Mouse (Mus musculus): ENCODE data around the gene Ccdc51.
A peak's percentile ranks its signal among the peaks of the same experiment; 100 is the strongest.

The Ccdc51 gene

DNA sequence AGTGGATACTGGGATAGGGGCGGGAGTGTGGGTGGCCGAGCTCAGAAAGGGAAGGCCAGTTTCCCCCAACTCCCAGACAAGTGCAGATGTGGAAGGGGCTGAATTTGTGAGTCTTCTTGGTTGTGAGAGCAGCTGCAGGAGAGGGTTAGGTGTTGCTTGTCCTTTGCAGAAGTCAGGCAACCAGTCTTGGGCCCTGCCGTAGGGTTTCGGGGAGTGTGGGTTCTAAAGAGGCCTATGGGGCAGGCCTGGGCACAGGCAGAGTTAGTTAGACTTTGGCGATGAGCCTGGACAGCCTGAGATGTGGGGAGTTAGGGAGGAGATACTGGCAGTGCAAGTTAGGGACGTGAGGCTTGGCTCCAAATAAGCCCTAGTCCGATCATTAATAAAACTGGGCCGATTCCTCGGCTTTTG lies 14.0 kb downstream of the Ccdc51 start:
- no peak for DNase-seq (ENCODE audit: low read depth, low spot score)

DNA sequence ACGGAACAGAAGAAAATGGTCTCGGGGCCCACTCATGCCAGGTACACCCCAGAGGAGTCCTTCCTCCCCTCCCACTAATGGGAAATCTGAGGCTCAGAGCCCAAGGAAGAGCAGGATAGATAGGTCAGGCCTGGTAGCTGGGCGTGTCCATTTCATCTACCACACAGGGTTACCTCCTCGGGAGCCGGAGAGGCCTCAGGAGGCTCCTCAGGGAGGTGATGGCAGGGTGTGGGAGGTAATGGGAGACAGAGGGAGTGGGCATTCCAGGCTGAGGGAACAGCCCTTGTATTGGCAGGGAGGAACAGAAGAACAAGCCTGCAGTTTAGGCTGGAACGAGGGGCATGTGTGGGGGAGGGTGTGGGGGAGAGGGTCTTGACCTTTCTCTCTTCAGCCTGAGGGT lies 14.6 kb downstream of the Ccdc51 start:
- peak; percentile 54 for DNase-seq (ENCODE audit: low read depth, low spot score)

DNA sequence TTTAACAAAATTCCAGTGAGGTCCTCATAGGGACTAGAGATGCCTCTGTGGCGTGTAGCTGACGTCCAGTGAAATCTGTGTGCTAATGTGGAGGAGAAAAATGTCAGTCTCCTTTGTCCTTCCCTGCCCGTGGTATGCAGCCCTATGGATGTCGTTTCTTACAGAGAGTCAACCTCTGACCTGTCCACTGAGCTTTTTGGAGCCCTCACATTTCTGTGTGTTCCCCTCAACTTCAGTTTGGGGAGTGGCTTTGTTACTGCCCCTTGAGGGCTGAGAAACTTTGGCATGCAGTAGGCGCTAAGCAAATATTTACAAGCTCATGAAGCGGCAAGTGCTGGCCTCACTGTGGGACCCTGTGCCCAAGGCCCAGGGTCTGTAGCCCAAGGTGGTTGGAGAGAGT lies 15.0 kb downstream of the Ccdc51 start:
- DNase-seq (ENCODE audit: low read depth, low spot score), result no peak

DNA sequence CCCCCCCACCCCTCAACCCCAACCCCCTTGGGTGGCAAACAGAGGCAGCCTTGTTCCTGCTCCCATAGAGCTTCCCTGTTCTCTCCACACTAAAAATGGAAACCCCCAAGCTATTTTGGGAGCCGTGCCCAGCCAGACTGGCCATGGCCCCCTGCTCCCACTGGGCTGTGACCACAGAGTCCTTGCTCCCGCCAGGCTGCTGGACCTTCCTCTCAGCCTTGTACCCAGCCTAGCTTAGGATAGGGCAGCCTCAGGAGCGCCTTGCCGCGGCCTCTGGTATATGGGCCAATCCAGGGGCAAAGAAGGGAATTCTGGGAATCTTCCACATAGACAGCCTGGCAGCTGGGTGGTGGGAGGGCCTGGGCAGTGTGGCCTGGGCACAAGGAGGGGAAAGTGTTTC lies 15.5 kb downstream of the Ccdc51 start:
- no peak for DNase-seq (ENCODE audit: low read depth, low spot score)

DNA sequence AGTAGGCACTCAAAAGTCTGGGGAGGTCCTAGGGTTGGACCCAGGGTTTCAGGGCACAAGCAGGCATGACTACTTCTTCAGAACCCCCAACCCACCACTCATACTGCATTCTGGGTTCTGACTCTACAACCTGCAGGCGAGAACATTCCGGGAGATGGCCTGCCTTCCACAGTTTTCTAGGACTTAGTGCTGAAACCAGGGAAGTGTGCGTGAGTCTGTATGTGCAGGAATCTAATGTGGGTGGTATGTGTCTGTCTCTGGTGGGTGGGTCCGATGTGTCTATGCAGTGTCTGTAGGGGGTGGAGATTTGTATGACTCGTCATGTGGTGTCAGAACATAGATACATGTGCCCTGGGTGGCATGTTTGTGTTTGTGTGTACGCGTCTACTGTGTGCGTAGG lies 16.1 kb downstream of the Ccdc51 start:
- no peak for DNase-seq (ENCODE audit: low read depth, low spot score)

DNA sequence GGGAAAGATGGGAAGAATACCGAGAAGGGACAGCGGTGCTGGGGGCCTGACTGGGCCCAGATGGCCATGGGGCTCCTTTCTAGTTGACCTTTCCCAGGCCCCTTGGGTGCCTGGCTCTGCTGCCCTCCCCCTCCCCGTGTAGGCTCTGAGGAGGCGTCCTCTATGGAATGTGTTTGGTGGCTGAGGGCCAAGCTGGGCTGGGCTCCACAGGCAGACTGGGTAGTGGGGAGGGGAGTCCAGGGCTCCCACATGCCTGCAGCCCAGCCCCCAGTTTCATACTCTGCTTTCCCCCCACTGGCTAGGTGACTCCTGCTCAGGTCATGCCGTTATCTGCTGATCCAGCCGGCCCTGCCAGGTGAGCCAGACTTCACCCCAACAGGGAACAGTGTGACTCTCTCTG lies 16.7 kb downstream of the Ccdc51 start:
- no peak for DNase-seq (ENCODE audit: low read depth, low spot score)

DNA sequence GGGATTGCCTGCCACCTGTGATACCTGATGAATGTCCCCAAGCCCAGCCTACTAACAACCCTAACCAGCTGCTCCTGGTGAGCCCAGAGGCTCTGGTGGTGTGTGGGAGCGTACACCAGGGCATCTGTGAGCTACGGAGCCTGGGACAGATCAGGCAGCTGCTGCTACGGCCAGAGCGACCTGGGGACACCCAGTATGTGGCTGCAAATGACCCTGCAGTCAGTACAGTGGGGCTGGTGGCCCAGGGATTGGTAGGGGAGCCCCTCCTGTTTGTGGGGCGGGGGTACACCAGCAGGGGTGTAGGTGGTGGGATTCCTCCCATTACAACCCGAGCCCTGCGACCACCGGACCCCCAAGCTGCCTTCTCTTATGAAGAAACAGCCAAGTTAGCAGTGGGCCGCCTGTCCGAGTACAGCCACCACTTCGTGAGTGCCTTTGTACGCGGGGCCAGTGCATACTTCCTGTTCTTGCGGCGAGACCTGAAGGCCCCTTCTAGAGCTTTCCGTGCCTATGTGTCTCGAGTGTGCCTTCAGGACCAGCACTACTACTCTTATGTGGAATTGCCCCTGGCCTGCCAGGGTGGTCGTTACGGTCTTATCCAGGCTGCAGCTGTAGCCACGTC lies 18.1 kb downstream of the Ccdc51 start:
- no peak for DNase-seq (ENCODE audit: low read depth, low spot score)

DNA sequence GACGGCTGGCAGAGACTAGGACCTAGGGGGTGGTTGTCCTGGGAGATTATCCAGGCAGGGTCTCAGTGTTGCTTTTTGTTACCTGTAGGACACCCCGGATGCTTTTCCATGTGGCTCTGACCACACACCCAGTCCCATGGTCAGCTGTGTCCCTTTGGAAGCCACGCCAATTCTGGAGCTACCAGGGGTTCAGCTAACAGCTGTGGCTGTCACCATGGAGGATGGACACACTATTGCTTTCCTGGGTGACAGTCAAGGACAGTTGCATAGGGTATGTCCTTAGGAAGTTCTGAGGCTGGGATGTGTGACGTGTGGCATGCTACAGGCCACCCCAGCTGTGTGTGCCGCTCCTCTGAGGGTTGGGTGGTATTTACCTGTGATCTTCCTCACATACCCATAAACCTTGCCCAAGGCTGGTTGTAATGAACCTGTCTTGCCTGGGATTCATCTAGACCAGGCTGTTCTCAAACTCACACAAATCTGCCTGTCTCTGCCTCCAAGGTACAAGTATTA lies 19.7 kb downstream of the Ccdc51 start:
- DNase-seq (ENCODE audit: low read depth, low spot score), result no peak

DNA sequence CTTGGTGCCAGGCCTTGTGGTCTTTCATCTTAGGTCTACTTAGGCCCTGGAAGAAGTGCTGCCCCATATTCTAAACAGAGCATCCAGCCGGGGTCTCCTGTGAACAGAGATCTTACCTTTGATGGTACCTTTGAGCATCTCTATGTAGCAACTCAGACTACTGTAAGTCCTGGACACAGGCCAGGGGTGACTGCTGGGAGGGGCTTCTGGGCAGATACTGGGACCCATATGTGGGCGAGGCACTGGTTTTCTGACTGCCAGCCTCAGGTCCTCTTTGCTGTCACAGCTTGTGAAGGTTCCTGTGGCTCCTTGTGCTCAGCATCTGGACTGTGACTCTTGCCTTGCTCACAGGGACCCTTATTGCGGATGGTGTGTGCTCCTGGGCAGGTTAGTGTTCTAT lies 20.2 kb downstream of the Ccdc51 start:
- no peak for DNase-seq (ENCODE audit: low read depth, low spot score)

DNA sequence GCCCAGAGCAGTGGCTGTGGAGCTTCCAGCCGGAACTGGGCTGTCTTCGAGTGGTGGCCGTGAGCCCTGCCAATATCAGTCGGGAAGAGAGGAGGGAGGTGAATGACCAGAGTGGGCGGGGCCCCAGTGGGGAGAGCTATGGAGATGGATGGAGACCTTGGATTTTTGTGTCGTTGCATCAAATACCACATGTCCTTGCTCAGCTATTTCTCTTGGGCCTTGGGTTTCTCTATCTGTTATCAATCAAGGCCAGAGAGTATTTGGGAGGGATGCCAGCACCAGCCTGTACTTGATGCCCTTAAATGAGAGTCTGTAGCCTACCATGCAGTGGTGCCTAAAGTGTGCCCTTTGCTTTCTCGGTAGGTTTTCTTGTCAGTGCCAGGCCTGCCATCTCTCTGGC lies 21.0 kb downstream of the Ccdc51 start:
- no peak for DNase-seq (ENCODE audit: low read depth, low spot score)

DNA sequence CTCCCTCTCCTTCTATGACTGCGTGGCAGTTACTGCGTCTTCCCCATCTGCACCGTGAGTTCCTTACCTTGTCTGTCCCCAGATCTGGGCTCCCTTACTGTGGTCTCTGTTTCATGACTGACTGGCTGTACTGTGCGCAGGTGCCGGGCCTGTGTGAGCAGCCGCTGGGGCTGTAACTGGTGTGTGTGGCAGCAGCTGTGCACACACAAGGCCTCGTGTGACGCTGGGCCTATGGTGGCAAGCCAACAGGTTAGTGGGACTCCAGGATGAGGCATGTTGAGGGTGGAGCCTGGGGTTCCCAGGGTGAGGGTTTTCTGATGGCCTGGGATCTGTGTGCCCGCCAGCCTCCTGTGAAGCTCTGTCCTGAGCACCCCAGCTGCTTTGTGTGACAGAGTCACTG lies 21.8 kb downstream of the Ccdc51 start:
- DNase-seq (ENCODE audit: low read depth, low spot score), result no peak

DNA sequence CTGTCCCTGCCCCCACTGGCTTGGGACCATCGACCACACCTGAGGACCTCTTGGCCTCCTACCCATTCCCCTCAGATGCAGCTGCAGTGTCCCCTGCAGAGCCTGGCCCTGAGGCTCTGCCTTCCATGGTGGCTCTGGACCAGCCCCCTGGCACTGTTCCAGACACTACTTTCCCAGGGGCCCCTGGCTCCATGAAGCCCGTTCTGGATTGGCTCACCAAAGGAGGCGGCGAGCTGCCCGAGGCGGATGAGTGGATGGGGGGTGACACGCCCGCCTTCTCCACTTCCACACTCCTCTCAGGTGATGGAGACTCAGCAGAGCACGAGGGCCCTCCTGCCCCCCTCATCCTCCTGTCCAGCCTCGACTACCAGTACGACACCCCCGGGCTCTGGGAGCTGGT lies 22.7 kb downstream of the Ccdc51 start:
- no peak for DNase-seq (ENCODE audit: low read depth, low spot score)

DNA sequence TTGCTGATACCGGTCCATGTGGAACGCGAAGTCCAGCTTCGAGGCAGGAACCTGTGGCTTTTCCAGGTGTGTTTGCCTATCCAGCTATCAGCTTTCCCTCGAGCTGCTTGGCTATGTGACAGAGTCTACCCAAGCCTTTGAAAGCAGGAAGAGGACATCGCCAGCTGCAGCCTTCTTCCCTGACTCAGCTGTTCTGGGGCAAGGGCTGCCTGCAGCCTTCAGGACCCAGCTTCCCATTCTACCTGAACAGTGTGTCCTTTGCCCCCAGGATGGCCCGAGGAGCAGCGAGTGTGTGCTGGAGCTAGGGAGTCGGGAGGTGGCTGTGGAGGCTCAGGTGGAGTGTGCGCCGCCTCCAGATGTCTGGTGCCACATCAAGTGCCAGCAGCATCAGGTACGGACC lies 23.4 kb downstream of the Ccdc51 start:
- DNase-seq (ENCODE audit: low read depth, low spot score), result no peak

DNA sequence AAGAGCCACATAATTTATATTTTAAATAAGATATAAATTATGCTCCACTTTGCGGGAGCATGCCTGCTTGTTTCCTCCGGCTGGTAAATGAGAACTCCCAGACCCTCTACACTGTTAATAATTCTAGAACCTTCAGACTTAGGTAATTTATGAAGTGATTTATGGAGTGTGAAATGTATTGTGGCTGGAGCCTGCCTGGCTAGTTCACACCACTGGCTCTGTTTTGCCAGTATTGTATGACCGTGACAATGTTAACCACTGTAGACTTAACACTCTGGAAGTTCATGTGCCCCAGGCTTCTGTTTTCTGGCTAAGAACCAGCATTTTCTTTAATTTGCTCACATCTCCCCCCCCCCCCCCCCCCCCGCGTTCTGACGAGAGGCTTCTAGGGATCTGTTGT lies 25.0 kb downstream of the Ccdc51 start:
- no peak for DNase-seq (ENCODE audit: low read depth, low spot score)

DNA sequence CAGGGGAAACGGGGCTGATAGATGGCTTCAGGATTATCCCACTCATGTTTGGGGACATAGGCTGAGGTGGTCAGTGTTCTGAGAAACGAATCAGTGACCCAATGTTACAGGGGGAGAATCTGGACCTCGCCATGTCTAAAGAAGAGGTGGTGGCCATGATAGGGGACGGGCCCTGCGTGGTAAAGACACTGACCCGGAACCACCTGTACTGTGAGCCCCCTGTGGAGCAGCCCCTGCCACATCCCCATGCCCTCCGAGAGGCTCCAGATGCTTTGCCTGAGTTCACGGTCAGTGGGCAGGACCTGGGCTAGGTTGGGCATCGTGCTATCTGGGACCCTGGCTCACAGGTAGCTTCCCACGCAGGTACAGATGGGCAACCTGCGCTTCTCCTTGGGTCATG lies 27.9 kb downstream of the Ccdc51 start:
- no peak for DNase-seq (ENCODE audit: low read depth, low spot score)

DNA sequence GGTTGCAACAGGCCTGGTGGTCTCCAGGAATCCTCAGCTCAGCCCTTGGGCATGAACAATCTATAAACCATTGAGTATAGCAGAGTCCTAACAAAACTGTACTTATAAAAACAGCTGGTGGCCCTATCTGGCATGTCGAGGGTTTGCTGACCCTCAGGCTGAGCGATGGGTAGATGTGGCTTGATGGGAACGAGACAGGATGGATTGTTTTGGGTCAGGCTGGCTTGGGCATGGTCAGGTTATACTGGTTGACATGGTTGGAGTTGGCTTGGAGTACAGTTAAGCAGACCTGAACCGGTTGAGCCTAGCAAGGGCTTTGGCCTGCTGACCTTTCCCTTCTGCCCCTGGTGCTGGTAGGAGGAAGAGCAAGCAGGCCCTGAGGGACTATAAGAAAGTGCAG lies 28.8 kb downstream of the Ccdc51 start:
- no peak for DNase-seq (ENCODE audit: low read depth, low spot score)

DNA sequence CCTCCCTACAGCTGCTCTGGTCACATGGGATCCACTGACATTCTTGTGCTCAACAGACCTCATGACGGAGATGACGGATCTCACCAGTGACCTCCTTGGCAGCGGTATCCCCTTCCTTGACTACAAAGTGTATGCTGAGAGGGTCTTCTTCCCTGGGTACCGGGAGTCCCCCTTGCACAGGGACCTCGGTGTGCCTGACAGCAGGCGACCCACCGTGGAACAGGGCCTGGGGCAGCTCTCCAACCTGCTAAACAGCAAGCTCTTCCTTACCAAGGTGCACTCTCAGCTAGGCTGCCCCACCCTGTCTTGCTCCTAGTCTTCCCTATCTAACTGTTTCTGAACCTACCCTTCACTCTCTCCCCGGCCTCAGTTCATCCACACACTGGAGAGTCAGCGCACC lies 29.3 kb downstream of the Ccdc51 start:
- no peak for DNase-seq (ENCODE audit: low read depth, low spot score)

DNA sequence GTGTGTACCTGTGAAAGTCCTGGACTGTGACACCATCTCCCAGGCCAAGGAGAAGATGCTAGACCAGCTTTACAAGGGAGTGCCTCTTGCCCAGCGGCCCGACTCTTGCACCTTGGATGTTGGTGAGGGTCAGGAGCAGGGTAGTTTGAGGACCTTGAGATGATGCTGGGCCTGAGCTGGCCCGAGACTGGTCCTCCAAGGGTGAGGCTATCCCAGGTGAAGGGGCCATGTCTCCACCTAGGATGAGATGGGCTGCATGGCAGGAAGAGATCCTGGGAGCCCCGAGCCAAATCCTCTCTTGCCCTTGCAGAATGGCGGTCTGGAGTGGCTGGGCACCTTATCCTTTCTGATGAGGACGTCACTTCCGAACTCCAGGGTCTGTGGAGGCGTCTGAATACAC lies 31.0 kb downstream of the Ccdc51 start:
- DNase-seq (ENCODE audit: low read depth, low spot score), result no peak

DNA sequence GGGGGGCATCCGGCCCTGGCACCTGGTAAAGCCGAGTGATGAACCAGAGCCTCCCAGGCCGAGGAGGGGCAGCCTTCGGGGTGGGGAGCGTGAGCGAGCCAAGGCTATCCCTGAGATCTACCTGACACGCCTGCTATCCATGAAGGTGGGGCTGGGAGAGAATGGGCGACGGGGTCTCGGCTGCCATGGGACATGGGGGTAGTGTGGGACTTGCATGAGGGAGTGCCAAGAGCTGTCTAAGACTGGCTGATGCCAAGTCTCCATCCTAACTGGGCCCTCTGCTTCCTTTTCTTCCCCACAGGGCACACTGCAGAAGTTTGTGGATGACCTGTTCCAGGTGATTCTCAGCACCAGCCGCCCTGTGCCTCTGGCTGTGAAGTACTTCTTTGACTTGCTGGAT lies 32.0 kb downstream of the Ccdc51 start:
- DNase-seq (ENCODE audit: low read depth, low spot score), result no peak

DNA sequence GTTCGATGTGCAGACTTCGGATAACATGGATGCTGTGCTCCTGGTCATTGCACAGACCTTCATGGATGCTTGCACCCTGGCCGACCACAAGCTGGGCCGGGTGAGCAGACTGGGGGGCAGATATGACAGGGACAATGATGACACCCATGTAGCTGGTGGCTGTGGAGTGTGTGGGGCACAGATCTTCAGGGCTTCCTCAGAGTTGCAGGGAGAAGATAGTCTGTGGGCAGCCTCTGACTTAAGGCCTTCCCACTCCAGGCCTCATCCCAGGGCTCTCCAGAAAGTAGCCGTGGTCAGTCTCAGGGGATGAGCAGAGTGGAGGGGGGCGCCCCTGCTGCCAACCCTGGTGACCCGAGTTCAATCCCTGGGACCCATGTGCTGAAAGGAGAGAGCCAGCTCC lies 32.6 kb downstream of the Ccdc51 start:
- no peak for DNase-seq (ENCODE audit: low read depth, low spot score)

DNA sequence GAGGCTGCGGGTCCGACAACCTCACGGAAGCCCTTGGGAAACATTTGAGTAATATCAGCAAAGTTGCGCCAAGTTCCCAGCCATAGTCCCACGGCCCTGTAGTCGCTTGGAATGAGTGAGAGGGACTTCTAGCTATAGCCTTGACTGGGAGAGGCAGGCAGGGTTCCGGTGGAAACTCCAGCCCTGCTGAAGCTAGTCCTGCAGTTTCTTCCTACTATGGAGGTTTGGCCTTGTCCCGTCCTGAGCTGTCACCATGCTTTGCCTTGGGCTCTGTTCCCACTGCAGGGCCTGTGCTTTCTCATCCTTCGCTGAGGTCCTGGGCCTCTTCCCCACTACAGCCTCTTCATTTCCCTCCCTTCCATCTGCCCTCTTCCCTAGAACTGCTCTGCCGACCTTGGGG lies 33.9 kb downstream of the Ccdc51 start:
- DNase-seq (ENCODE audit: low read depth, low spot score), result no peak

DNA sequence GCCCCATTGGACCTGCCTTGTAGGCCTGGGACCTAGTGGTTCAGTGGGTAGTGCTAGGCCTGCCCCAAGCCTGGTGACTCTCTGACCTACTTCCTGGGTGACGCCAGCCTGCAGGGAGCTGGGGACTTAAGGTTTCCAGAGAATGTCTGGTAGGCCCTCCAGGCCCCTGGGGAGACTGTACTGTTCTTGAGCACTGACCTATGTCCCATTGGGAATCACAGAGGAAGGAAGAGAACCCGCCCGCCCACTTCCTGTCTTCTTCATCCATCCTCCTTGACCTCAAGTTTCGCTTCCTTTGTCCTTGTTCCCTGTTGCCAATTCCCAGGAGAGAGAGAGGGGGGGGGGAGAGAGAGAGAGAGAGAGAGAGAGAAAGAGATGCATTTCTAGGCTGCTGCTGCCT lies 35.8 kb downstream of the Ccdc51 start:
- DNase-seq (ENCODE audit: low read depth, low spot score), result no peak

DNA sequence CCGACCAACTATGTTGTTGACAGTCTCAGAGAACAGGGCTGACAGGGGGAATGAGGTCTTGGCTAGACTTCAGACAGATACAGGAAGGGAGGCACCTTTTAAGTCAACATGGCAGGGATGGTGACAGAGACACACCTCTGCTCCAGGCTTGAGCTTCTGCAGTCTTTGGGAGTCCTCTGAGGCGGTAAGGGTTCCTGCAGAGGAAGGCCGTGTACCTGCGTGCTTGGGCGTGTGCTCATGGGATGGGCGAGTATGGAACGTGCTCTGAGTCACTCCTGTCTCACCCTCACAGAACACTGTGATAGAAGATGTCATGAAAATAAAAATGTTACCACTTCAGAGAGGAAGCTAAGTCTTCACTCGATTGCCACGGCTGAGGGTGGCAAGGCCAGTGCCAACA lies 37.3 kb downstream of the Ccdc51 start:
- no peak for DNase-seq (ENCODE audit: low read depth, low spot score)

DNA sequence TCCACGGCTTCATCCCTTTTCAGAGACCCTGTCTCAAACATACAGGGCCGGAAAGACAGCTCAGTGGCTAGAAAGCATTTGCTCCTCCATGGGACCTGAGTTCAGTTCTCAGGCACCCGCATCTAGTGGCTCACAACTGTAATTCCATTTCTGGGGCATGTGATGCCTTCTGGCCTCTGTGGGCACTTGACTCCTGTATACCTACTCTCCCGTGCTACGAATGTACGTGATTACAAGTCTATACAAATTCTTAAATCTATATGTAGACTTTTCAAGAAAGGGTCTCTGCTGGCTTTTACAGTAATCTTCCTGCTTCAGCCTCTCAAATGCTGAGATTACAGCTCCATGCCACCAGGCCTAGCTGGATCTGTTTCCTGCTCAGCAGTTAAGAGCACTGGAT lies 38.7 kb downstream of the Ccdc51 start:
- DNase-seq (ENCODE audit: low read depth, low spot score), result no peak

Measured in ES-CJ7 (cell line).